Mouse (Mus musculus) retina, postnatal 7 days (tissue): Measurements from ENCODE around the gene Hoxa10.

Source experiments
- DNase-seq: peaks from one replicate; pipeline ENCODE4 v3.0.0-alpha.2; 2012; ENCODE audit warnings: low read depth, low spot score

The Hoxa10 gene

DNA sequence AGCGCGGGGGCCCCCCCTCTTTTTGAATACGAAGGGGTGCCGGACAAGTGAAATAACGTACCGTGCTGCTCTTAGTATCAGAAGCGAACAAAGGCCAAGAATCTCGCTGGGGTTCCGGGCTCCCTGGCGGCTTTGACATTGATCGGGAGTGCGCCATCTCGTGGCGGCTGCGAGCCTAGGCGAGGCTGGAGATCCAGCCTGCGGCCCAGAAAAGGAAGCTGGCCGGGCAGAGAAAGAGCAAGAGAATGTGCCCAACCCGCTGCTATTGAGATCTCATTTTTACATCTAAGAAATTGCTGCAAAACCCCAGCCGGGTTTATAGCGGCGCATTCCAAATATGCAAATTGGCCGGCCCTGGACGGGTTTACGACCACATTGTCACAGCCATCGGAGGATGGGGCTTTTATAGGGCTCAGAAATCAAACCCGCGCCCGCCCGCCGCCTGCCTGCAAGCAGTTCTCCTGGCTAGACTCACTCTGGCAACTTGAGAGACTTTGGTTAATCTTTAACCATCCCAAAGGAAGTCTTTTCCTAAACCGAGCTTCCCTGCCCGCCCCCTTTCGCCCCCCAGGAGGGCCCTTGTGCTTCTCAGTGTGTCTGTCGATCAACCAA lies at the start of gene Hoxa10:
Gene Hoxa10, minus strand, starts transcription at position 466 of the 612 bp plus-strand sequence.
- peak; percentile 59 for DNase-seq

DNA sequence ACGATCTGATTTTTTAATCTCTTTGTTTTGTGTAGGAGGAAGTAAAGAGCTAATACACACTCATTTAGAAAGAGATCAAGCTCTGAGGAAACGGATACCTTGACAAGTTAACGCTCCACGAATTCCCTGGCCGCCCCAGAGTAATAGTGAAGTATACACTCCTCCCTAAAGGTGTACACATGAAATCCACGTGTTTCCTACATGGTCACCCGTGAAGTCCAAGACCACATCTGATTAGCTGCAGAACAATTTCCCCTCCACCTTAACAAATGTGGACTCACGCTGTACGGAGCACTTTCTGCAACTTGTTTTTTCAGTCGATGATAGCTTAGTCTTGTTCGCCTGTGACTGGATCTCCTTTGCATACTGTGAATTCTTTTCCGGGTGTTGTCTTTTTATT lies 49.5 kb upstream of the Hoxa10 start:
- no peak for DNase-seq

DNA sequence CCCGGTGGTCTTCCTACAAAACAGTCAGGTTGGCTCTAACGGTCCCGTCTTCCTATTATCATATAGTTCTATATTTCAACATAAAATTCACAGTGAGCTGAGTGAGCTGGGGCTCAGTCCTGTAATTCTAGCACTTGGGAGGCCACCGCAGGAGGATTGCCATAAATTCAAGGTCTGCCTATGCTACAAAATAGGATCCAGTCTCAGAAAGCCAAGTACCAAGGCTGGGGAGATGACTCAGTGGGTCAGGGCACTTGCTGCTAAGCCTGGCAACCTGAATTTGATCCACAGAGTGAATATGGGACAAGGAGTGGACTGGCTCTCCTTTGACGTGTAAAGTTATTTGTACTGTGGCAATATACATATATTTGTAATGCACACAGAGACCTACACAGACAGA lies 43.2 kb upstream of the Hoxa10 start:
- DNase-seq: no peak

DNA sequence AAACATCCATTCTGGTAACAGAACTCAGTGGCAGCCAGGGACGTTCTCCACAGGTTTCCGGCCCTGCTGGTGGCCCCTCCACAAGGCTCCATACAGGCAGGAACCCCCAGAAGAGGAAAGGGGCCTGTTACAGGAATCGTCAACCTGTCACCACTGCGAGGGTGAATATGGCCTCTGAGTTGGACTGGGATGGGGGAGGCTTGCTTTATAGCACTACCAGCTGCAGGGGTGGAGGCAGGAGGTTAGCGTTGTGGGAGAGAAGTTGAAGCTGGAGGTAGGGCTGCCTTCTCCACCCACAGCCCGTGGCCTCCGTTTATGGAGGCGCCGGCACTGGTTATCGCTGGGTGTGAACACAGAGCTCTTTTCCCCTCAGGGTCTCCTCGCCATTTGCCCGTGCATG lies 40.4 kb upstream of the Hoxa10 start:
- no peak for DNase-seq

DNA sequence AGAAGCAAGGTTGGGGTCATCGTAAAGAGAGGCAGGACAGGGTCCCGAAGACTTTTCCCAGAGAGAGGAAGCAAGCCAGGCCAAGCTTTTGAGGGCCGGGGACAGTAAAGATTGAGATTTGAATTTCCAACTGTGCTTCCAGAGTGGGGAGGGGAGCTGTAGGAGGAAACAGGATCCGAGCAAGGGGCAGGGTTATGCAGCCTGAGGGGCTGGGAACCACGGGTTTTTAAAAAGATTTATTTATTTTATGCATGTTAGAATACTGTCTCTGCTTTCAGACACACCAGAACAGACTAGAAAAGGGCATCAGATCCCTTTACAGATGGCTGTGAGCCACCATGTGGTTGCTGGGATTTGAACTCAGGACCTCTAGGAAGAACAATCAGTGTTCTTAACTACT lies 36.3 kb upstream of the Hoxa10 start:
- no peak for DNase-seq

DNA sequence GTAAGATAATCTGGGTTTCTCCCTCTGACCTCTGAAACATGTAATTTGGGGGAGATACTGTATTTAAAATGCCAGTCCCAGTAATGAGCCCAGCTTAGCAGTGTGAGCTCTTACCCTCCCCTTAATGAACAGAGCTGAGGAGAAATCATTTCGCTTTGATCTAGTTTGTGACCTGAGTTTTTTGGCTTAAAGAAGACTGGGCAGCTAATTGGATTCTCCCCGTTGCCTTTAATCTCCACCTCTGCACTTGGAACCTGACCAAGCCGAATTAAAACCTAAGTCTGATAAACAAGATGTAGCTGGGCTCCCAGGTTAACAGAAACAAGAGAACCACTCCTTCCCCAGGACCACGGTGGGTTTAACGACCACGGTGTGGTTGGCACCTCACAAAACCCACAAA lies 35.7 kb upstream of the Hoxa10 start:
- no peak for DNase-seq

DNA sequence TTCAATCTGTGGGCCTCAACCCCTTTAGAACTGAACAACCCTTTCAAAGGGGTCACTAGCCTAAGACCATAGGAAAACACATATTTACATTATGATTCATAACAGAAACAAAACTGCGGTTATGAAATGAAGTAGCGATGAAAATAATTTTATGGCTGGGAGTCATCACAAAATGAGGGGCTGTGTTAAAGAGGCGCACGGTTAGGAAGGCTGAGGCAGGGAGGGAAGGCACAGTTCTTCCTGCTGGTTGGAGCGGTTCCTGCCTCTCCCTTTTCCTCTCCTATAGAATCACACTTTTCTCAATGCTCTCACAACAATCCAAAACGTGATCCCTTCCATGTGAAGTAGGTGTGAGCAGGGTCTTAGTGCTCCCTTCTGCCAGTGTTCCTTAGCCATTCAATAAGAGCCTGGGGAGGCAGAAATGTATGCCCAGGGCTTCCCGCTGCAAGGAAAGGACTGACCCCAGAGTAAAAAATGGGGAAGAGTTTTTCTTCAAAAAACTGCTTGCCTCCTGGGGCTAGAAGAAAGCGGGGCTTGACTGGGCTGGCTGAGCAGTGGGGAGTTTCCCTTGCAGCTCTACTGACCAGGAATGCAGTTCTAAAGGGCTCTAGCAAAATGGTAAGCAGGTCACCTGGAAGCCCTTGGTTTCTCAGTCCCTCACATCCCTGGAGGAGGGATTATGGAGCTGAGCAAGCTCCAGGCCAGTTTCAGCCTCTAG lies 35.1 kb upstream of the Hoxa10 start:
- no peak for DNase-seq

DNA sequence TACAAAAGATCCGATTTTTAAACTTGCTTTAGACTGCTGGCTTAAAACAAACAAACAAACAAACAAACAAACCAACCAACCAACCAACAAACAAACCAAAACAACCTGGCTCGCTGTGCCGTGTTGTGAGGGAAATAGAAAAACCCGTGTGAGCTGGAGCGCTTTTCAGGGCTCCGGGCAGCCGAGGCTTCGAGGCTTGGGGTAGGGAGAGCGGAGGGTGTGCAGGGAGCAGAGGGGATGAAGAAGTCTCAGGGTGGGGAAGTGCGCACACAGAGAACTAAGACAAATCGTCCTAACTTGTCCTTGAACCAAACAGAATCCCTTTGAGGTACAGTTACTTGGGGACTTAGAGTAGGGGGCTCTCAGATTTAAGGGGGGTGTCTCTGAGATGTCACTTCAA lies 33.9 kb upstream of the Hoxa10 start:
- no peak for DNase-seq

DNA sequence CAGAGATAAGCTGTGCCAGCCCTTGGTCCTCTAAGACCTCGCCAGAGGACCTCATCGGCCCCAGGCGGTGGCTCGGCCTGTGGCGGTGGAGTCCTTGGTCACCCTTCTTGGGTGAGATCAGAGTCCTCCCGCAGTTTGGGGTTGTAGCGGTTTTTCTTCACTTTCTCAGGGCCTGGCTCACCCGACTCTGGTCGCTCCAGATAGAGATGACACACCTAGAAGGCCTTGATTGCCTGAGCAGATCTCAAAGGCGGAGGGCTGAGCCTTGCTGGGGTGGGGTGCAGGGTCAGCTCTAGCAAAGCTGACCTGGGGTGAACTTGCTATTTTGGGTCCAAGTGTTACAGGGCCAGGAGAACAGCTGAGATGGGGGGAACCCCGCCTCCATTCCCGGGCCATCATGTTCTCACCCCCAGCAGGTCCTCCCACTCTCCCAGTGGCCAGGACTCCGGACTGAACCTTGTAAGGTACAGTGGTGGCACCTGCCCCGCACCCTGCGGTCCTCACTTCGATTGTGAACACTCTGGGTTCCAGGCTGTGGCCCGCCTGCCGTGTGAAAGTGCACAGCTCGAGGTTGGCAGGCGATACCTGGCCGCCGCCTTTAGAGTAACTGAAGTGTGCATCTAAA lies 33.1 kb upstream of the Hoxa10 start:
- DNase-seq: no peak

DNA sequence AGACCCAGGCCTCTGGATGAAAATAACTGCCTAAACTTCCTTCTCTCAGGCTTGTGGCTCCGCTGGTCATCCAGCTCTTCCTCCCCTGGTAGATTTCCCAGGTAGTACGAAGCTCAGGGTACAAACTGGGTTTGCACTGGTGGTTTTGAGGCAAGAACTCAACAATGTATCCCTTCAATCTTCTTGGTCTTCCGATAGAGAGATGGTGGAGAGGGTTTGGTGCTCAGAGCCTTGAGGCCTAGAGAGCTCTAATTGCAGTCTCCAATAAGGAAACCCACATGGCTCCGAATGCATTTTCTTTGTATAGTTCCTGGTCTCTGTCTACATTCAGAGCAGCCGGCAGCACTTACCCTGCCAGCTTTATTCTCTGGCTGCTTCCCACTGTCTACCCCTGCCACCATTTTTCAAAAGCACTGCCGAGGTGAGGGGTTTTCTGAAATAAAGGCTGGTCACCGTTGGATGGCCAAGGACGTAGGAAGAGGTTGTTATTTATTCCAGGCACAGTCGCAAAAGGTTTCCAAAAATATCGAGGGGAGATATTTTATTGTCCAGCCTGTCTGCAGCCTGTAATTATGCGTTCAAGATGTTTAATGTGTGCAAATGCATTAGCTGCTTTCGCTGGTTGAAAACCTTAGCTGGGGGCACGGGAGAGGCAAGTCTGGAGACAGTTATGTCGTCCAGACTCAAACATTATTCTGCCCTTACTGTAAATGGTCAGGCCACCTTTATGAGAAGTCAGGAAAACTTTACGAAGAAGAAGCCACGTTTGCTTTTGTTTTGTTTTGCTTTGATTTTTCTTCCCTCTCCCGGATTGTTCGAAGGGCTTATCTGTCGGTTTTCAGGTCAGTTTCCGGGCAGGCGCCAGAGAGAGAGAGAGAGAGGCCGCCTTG lies 32.4 kb upstream of the Hoxa10 start:
- DNase-seq: no peak

DNA sequence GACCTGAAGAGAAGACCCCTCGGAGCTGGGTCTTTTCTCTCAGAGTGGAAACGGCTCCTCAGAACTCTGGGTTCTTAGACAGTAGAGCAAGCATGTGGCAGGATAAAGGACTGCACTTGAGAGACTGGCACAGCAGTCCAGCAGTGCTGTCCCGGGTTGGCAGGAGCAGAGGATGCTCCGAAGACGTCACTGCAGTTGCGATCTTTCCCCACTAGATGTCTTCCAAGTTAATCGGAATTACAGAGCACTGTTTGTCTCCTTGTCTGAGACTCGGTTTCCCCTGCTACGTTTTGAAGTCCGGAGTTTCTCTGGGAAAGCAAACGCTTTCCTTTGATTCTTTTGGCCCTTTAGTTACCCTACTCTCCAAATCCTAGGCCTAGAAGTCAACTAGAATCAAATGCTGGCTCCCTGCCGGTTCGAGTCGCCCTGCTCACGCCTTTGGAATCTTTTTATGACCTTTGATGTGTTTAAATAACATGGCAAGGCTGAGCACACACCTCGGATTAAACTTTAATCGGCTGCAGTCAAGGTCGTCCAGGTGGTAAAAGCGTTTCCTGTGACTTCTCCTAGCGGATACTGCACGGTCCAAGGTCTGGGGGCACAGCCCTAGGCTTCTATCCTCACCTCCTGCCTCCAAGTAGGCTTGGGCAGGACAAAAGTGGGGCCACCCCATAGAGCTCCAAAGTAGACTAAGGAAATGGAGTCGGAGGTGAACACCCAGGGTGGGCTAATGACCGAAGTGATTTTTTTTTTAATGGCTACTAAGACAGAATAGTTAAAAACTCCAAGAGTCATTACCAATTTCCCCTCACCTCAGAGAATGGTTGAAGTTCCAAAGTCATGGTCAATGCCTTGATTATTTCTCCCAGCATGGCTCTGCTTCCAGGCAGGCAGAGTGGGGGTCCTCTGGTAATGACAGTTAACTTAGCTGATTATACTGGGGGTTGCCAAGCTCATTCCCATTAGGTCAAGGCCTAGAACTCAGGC lies 30.1 kb upstream of the Hoxa10 start:
- DNase-seq: peak; percentile 47

DNA sequence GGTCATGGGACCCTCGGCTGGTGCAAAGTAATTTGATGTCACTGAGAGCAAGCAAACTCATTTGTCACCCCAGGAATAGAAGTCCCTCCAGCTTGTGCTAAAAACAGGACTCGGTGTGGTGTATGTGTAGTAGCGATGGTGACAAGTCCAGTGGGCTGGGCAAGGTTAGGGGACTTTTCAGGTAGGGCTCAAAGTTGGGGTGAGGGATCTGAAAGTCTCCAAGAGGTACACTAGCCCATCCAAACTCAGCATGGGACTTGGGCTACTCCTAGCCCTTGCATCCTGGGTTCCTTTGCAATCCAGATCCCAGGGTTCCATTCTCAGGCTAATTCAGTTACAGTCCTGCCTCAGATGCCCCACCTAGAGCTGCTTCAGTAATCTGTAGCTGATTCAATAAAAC lies 28.1 kb upstream of the Hoxa10 start:
- DNase-seq: no peak

DNA sequence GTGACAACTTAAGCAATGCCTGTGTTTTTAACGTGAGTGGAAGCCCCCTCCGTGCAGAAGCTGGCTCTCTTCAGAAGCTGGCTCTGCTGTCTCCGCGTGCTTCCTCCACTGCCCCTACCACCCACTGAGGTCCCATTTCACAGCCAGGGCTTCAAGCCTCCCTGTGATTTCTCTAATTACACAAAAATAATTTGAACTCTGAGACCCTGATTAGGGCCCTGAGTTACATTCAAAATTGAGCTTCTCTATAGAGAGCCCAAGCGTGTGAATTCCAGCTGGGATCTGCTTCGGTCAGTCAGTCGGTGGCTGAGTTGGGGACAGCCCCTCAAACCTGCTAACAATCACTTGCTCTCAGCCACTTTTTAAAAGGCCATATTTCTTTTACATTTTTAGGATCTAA lies 27.7 kb upstream of the Hoxa10 start:
- no peak for DNase-seq

DNA sequence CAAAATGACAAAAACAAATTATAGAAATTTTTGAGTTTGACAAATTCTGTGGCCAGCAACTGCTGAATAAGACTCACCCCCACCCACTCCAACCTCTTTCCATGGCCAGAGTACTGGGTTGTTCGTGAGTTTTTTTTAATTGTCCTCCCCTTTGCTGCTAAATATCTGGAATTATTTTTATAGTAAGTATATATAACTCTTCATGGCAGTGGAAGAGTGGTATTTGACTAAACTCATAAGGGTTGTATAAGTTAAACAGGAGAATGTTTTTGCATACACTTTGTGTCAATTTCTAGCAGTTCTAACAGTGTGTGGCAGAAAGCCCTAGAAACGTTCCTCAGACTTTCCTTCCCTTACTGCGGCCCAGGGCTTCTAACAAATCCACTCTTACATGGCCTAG lies 27.0 kb upstream of the Hoxa10 start:
- DNase-seq: no peak

DNA sequence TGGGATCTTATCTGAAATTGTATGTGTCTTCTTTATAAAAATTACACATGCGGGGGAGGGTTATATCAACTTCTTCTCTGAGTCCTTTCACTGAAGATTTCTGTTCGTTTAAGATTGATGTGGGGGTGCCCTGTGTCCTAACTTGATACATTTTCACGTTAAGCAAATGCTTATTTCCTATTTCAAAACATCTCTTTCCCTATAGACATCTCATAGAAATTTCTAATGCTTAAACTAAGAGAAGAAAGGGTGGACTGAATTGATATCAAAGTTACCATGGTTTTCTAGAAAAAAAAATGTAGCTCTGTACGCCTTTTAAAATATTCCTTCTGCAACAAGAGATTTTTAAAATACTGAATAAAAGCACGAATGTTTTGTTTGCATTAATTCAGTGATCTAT lies 26.6 kb upstream of the Hoxa10 start:
- no peak for DNase-seq

DNA sequence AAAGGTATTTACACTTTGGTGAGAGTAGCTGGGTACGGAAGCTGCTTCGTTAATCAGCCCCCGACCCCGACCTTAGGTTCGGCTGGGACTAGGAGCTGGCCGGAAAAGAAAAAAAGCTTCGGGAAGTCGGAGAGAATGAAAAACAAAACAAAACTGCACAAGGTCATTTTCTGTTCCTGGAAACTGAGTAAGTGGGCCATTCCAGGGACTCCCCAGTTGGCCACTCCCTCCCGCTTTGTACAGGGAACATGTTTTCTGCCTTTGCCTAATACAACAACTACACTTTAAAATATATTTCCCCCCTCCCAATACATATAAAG lies 26.0 kb upstream of the Hoxa10 start:
- DNase-seq: no peak

DNA sequence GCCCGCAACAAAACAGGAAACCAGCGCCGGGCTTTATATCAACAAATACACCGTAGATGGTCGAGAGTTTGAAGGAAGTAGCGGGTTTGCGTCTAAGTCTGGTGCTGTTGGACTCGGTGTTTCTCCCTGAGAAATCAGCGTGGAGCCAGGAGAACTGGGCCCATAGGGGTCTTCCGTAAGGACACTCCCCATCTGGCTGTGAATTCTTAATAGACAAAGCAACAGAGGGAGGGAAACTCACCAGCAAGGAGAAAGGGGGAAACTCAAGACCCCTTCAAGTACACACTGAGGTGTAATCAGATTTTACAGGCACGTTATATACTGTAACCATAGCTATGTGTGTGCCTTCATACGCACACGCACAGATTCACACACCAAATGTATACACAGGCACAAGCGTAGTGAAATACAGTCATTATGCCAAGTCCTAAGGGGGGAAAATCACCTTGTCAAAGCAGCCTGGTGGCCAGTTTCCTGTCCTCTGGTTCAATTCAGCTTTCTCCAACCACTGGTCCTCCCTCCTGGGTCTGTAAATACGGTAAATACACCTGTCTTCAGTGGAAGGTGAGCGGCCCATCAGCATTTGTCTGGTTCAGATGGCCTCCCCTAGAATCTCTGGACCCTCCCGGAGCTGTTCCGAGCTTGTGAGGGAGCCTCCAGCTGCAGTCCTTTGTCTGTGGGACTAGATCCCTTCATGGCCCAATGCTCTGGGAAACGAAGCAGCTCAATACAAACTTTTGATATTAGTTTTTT lies 25.4 kb upstream of the Hoxa10 start:
- no peak for DNase-seq

DNA sequence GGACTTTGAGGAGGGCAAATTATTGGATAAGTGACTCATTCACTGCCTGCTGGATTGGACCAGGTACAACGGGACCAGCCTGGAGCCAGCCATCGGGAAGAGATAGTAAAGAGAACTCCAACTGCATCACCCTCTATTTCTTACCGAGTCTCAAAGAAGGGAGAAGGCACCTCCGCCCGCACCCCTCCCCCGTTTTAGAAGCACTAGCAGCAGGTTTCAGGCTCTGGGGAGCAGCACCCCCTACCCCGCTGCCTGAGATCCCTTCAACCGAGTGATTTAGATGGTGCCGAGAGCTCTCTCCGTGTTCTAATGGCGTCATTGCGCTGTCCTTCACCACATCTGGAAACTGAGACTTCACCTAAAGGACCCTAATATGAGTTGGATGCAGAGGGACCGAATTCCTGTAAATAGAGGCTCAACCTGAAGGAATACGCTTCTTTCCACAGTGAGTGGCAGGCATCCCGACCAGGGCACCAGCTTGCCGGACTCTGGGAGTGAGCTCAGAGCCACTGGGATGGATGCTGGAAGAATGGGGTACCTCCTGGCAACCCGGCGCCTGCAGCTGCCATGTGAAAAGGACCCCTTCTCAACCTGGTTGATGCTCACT lies 24.8 kb upstream of the Hoxa10 start:
- no peak for DNase-seq

DNA sequence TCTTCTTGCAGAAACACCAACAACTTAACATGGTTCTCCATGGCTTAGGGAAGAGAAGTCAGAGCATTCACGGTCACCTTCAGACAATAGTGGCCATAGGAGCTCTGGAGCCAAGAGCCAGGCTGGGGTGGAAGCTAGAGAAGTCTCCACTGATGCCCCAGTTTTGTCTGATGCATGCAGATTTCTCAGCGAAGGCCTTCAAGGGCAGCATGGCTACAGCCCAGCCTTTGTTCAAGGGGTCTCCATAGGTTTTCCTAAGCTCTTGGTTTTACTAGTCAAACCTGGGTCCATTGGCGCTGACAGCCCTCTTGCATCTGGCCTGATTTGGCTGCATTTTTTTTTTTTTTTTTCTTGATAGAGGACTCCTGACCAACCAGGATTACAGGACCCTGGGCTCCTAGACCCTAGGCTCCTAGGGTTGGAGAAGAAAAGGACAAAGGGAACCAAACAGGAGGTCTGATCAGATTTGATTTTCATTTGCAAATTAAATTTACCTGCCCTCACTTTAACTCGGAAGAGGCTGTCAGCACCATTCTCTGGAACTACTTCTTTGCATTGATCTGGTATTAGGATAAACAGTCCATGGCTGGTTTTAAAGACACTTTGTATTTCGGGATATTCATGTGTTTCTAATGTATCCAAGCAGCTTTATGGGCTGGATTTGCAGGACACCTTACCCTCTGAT lies 23.6 kb upstream of the Hoxa10 start:
- DNase-seq: no peak

DNA sequence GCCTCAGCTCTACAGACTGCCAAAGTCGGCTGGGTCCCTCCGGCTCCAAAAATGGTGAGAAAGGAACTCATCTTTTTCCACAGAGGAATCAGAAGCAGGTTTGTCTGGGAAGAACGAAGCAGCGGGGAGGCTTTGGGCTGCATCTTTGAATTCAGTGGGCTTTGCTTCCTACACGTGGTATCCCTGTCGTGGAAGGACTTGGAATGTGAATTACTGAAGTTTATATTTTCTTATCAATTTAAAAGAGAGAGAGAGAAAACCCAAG lies 22.6 kb upstream of the Hoxa10 start:
- DNase-seq: no peak
